Mouse (Mus musculus) cortical plate, adult 2 months (tissue): Measurements from ENCODE around the gene Pdgfb. TPM values are rescaled to one million over a fixed set of nuclear protein-coding genes. Genes with fewer than 3 reads are reported as not detected.

Experiments
- H3K27ac ChIP-seq: fragments of 200-500 bp; 2 replicates; pipeline ENCODE4 v1.5.1; 2012; ENCODE audit warnings: low read length, control low read depth, inconsistent platforms; ENCODE audit not compliant: insufficient read depth
- H3K4me1 ChIP-seq: fragments of 200-500 bp; 2 replicates; pipeline ENCODE4 v1.6.1; 2011; ENCODE audit warnings: low read length; ENCODE audit not compliant: control insufficient read depth, insufficient read depth
- H3K4me3 ChIP-seq: fragments of 200-500 bp; 2 replicates; pipeline ENCODE4 v1.5.1; 2011; ENCODE audit warnings: mild to moderate bottlenecking, low read length, control low read depth; ENCODE audit not compliant: insufficient read depth
- CTCF ChIP-seq: fragments of 200-500 bp; IDR thresholded peaks from 2 replicates; pipeline ENCODE4 v1.5.1; 2011; ENCODE audit warnings: mild to moderate bottlenecking, control low read depth, low read length; ENCODE audit not compliant: insufficient read depth; ENCODE audit errors: extremely low read depth
- POLR2A ChIP-seq: fragments of 200-500 bp; IDR thresholded peaks from 2 replicates; pipeline ENCODE4 v1.6.1; 2011; ENCODE audit warnings: mild to moderate bottlenecking, low read length, control low read depth; ENCODE audit not compliant: insufficient read depth; ENCODE audit errors: extremely low read depth
- polyA plus RNA-seq: library from polyadenylated mRNA; depleted of rRNA; stranded (reverse); fragments of >200 nt; gene quantifications from 2 replicates; pipeline ENCODE4 v1.2.3, GENCODE M21; 2012

The Pdgfb gene
- polyA plus RNA-seq, 1 experiment: 32.2 TPM

DNA sequence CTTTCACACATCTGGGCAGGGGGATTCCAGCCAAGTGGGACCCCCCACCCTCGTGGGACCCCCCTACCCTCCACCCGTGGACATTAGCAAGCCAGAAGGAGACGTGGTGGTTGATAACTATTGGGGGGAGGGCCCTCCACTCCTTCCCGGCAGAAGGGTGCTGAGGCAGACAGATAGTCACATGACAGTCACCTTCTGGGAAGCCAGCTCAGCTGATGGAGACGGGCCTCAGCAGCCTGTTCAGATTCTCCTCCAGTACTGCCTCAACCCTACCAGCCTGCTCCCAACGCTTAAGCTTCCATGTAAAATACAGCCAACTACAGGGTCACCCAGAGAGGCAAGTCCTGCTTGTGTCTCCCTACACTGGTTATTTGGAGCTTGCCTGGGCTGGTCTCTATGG lies 3.6 kb downstream of the Pdgfb start:
- Histone ChIP-seq H3K4me1 (0 out of 2 replicates have a peak, but pooled peaks cover 2% of the 10 kb centered on the region), H3K4me3 (peak overlapping the region; percentile 98), H3K27ac (peak overlapping the region; percentile 54)
- no peak for TF ChIP-seq POLR2A

DNA sequence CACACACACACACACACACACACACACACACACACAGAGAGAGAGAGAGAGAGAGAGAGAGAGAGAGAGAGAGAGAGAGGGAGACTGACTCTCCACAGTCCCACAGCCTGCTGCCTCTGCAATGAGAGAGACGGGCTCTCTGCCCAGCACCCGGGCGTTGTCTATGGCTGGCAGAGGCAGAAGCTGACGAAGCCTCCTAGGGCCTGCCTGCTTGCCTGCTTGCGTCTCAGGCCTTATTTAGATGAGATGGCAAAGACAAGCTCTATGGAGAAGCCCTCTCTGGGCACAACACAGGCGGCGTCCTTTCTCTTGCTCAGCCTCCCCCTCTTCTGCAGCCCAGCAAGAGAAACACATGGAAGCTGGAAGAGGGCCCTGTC lies 4.6 kb downstream of the Pdgfb start:
- Histone ChIP-seq H3K4me3 (0 out of 2 replicates have a peak overlapping the region, but pooled peaks have one; percentile 2), H3K4me1 (0 out of 2 replicates have a peak, but pooled peaks cover 2% of the 10 kb centered on the region), H3K27ac (peak overlapping the region; percentile 43)
- no peak for TF ChIP-seq POLR2A
- no peak for TF ChIP-seq CTCF

DNA sequence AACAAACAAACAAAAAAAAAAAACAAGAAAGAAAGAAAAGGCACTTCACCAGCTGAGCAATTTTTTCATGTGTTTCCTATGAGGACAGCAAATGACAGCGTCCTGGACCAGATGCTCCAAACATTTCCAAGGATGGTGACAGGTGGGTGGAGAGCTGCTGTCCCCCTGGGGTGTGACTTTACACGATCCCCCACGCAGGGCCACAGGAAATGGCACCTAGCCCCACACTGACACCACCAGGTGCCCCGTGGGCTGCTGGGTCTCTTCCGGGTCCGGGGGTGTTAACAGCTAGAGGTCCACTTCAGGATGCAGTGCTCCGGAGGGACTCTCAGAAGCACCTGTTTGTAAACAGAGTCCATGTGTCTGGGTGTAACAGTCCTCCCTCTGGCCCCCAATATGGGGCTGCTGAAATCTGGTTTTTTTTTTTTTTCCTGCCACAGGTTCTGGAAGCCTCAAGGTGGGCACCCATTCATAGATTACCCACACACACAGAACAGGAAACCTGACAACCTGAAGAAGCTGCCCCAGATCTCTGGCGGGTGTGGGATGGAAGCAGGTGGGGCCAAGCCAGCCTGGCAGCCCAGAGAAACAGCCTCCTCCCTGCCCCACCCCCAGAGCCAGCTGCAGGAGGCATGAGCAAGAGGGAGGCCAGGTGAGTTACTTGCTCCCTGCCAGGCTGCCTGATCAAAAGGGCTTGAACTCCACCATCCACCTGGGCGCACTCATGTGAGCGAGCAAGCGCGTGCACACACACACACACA lies 5.2 kb downstream of the Pdgfb start:
- peak overlapping the region; percentile 43; the same call in 1 of the 2 replicates for H3K27ac ChIP-seq

DNA sequence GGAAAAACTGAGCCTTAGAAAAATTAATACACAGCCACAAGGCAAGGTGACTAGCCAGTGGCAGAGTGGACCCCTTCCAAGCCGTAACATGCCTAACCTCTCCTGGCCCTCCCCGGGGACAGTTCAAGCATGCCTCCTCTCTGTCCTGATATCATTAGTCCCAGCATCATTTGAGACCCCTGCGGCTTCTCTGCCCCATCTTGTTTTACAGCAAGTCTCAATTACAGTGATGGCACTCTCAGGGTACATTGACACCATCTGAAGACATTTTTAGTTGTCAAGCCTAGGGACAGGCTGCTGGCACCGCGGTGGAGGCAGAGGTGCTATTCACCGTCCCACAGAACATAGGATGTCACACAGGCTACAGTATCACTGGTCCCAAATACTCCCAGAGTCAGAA lies 6.3 kb downstream of the Pdgfb start:
- Histone ChIP-seq H3K4me1 (0 out of 2 replicates have a peak, but pooled peaks cover 2% of the 10 kb centered on the region), H3K4me3 (no peak overlapping the region), H3K27ac (no peak overlapping the region)
- TF ChIP-seq CTCF: no peak
- no peak for TF ChIP-seq POLR2A

More for the DNA sequence above, 5.2 kb downstream of the Pdgfb start:
- H3K4me1 ChIP-seq: 0 out of 2 replicates have a peak, but pooled peaks cover 2% of the 10 kb centered on the region
- TF ChIP-seq CTCF (no peak), POLR2A (no peak)
- H3K4me3 ChIP-seq: 0 out of 2 replicates have a peak overlapping the region, but pooled peaks have one; percentile 2

DNA sequence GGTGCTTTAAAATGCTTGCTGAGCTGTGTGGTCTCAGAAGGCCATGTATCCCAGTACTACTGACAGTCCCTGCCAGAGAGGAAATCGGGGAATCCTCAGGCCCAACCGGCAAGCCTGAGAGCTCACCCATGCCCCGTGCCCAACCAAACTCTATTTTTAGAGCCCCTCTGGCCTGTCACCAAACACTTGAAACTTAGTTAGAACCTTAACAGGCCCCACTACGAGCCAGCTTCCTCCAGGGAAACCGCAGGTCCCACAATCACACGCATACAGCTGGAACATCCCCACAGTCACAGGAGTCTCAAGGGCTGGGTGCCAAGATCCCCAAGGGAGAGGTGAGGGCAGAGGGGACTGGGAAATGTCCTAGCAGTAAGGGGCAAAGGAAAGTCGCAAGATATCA lies 8.6 kb downstream of the Pdgfb start:
- Histone ChIP-seq H3K4me3 (no peak overlapping the region), H3K27ac (no peak overlapping the region; the same call in 1 of the 2 replicates), H3K4me1 (no peaks in the 10 kb centered on the region)
- TF ChIP-seq CTCF (no peak), POLR2A (no peak)

- H3K4me3 ChIP-seq: no peak overlapping the region
- H3K4me1 ChIP-seq: no peaks in the 10 kb centered on the region
- peak overlapping the region; percentile 70; the same call in 1 of the 2 replicates for H3K27ac ChIP-seq
- TF ChIP-seq POLR2A (no peak), CTCF (no peak)
Observed at GRCm38 (mm10) chr15:80005436-80005835, 9.3 kb downstream of the Pdgfb start.

- Histone ChIP-seq H3K27ac (peak overlapping the region; percentile 70; the same call in 1 of the 2 replicates), H3K4me3 (no peak overlapping the region), H3K4me1 (no peaks in the 10 kb centered on the region)
- TF ChIP-seq POLR2A: no peak
- no peak for TF ChIP-seq CTCF
Observed at GRCm38 (mm10) chr15:80004644-80005340, 10.0 kb downstream of the Pdgfb start.

GRCm38 (mm10) chr15:80003581-80003980 lies 11.2 kb downstream of the Pdgfb start:
- Histone ChIP-seq H3K27ac (no peak overlapping the region; the same call in 1 of the 2 replicates), H3K4me1 (no peaks in the 10 kb centered on the region), H3K4me3 (no peak overlapping the region)
- TF ChIP-seq POLR2A (no peak), CTCF (no peak)

DNA sequence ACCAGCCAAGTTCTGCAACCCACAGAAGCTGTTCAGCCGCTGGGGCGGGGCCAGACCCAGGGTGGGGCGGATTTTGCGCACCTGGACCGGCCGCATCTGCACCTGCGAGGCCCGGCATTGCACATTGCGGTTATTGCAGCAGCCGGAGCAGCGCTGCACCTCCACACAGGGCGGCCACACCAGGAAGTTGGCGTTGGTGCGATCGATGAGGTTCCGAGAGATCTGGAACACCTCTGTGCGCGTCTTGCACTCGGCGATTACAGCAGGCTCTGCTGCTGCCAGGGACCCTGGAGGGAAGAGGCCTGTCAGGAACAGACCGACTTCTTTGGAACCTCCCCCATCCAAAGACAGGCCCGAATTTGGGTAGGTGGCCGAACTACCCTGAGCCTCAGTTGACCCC lies 13.2 kb downstream of the Pdgfb start:
- Histone ChIP-seq H3K27ac (no peak overlapping the region), H3K4me3 (no peak overlapping the region), H3K4me1 (no peaks in the 10 kb centered on the region)
- TF ChIP-seq CTCF: no peak
- no peak for TF ChIP-seq POLR2A

DNA sequence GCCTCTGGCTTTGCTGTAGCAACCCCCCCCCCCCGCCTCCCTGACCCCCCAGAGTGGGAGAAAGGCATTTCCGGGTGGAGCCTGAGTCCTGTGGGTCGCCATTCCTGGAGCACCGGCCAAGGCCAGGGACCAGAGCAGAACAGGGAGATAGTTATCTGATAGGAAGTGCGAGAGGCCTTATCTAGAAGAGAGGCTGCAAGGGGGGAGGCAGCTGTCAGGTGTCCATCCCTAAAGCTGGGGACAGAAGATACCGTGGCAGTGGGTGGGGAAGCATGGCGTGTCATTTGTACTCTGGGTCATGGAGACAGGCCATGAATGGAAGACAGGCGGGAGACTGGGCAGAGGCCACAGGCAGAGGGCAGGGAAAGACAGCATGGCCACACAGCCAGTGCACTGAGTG lies 14.1 kb downstream of the Pdgfb start:
- H3K27ac ChIP-seq: no peak overlapping the region
- H3K4me1 ChIP-seq: no peaks in the 10 kb centered on the region
- TF ChIP-seq CTCF (no peak), POLR2A (no peak)
- H3K4me3 ChIP-seq: no peak overlapping the region

DNA sequence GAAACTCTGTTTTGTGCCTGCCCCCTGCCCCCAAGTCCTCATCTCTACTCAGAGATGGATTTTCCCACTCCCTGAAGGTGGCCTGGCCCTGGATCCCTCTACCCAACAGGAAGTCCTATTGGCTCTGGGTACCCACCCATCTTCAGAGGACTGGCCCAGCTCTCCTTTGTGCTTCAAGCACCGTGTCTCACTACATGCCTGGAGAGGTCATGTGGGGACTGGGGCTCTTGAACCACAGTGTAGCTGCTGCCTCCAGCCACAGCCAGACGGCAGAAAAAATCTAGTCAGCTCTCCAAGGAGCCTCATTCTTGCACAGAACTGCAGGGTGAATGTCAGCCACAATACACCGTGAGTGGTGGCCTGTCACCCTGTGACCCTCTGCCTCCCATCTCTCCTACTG lies 16.8 kb downstream of the Pdgfb start:
- TF ChIP-seq POLR2A: no peak
- no peak for TF ChIP-seq CTCF
- Histone ChIP-seq H3K27ac (no peak overlapping the region), H3K4me3 (no peak overlapping the region)

More for the DNA sequence above, 16.8 kb downstream of the Pdgfb start:
- no peaks in the 10 kb centered on the region for H3K4me1 ChIP-seq
